Mouse (Mus musculus) bone marrow, adult 2 months (tissue): ENCODE measurements around the gene Zfp846.

Experiments
- CTCF ChIP-seq: fragments of 200-500 bp; IDR thresholded peaks from 2 replicates; pipeline ENCODE4 v1.5.1; 2011; ENCODE audit warnings: low read length, control low read depth; ENCODE audit not compliant: control insufficient read depth, insufficient read depth
- POLR2A ChIP-seq: fragments of 200-500 bp; IDR thresholded peaks from 2 replicates; pipeline ENCODE4 v1.6.1; 2011; ENCODE audit warnings: low read depth, mild to moderate bottlenecking, control low read depth, low read length, borderline replicate concordance; ENCODE audit not compliant: control insufficient read depth

GRCm38 (mm10) chr9:20643781-20644180, 62.7 kb downstream of the Zfp846 start:
- TF ChIP-seq CTCF = no peak
- TF ChIP-seq POLR2A = no peak; the same call in 1 of the 2 replicates
